Mouse (Mus musculus) left cerebral cortex, postnatal 14 days (tissue): ENCODE data around the gene Cyp26b1. TPM values are rescaled to one million over a fixed set of nuclear protein-coding genes. Genes with fewer than 3 reads are reported as not detected.

Experiments
- DNase-seq, 2 experiments: peaks; one replicate each; pipeline ENCODE4 v3.0.0; 2021 to 2022; ENCODE audit warnings: low spot score in 2 of 2, mixed read lengths in 1 of 2
- intact Hi-C: fragments of 180-260 bp; cut with DNase I; formaldehyde crosslinking; loops from one replicate; pipeline ENCODE4 v1.15.1; 2025
- total RNA-seq, 2 experiments: library from RNA; stranded (reverse); gene quantifications; 2 replicates each; pipeline ENCODE4 v1.2.3; 2021

Cyp26b1 gene
- total RNA-seq, 2 experiments from 2014 or later = 16.9 to 29.0 TPM

DNA sequence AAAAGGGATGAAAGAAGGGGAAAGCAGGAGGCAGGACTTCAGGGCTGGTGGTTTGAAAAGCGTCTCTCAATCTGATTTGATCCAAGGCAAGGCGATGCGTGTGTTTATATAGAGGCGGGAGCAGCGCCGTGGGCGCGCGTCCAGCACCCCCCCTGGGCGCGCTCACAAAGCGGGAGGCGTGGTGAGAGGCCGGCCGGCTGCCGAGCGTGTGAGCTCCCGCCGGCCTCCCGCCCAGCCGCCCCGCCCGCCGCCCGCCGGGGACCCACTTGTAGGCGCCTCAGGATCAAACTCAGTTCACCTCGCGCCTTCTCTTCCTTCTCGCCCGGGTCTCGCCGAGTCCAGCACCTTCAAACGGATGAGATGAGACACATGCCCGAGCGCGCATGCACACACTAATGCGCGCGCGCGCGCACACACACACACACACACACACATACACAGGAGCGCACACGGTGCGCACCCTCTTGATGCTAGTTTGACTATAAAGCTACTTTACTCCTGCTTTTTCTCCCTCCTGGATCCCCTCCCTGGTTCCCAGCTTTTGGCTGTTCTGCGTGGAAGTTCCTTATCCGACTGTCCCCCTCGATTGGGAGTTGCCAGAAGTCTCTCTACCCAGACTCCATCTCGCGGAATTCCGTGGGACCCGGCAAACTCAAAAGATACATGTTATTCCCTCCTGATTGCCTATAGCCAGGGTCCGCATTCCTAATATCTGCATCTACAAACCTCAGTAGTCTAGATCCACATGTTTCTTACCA, 4.6 kb downstream of the Cyp26b1 start:
- intact Hi-C loops = loop anchor here (5.0 kb wide), 1 partner anchor 267 kb away; no protein-coding TSS in a partner anchor
- DNase-seq = no peak

DNA sequence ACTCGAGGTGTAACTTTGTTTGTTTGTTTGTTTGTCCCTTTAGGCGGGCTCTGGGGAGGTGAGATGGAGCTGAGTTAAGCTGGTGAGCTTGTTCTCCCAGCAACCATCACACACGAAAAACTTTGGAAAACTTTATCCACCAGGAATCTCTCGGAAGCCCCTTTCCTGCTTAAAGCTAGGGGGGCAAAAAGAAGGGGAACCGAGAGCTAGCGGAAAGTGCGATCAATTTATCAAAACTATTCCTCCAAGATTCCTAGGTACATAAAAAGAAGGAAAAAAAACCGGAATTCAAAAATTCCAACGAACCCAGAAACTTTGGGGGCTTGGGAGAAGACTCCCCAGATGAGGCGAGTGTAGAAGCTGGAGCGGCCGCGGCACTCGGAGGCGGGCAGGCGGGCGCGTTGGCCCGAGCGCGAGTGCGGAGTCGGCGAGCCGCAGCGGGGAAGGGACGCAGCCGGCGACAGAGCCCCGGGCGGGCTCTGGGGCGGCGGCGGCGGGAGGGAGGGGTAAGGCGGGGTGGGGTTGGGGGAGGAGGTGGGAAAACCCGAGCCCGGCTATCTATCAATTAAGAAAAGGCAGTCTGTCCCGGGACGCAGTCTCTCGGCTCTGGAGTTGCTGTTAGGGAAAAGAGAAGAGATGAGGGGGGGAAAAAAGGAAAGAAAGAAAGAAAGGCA, 5.3 kb downstream of the Cyp26b1 start:
- no peak for DNase-seq
- intact Hi-C loops = loop anchor here (5.0 kb wide), 1 partner anchor 266 kb away; no protein-coding TSS in a partner anchor

DNA sequence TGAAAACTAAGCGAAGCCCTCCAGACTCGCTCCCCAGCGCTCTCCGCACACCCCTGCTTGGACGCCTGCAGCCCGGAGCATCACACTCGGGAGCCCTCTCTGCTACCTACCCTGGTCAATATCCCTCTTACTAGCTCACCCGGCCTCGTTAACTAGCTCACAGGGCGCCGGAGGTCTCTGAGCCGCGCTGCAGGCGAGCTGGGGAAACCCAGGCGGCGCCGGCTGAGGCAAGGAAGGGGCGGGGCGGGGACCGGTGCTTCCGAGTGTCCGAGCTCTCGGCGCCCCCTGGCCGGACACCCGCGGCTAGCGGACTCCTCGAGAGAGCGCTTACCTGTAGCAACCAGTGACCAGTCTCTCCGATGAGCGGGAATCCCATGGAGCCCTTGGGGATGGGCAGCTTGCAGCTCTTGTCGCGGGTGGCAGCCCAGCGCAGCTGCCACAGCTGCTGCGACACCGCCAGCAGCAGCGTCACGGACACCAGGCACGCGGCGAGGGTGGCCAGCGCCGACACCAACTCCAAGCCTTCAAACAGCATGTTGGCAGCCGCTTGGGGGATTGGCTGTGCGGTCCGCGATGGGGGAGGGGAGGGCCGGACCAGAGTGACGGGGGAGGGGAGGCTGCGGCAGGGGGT, 6.1 kb downstream of the Cyp26b1 start:
- intact Hi-C loops = loop anchor here (5.0 kb wide), 1 partner anchor 265 kb away; no protein-coding TSS in a partner anchor
- DNase-seq = no peak

DNA sequence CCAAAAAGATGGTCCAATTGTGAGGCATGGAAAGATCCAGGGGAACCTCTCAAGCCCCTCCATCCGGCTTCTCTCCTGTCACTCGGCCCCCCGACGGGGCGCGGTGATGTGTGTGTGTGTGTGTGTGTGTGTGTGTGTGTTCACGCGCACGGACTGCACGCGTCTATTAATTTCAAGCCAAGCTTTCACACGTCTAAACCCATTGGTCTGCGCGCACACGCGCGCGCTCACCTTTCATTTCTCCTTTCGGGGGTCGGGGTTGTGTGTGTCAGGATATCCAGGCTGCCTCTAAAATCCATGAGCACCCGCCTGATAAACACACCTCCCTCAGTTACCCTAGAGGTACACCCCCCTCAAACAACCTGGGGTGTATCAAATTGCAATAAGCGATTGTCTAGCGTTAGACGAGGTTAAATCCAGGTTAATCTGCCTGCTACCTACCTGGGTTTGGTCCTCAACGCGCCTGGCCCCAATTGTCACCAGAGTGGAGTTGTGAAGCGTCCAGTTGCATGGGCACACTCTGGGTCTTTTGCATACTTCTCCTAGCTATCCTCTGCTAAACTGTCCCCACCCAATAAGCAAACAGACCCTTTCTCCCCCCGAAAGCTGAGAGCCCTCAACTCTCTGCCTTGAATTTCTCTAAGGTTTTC, 7.0 kb downstream of the Cyp26b1 start:
- DNase-seq = no peak
- intact Hi-C loops = loop anchor here (5.0 kb wide), 1 partner anchor 264 kb away; no protein-coding TSS in a partner anchor

DNA sequence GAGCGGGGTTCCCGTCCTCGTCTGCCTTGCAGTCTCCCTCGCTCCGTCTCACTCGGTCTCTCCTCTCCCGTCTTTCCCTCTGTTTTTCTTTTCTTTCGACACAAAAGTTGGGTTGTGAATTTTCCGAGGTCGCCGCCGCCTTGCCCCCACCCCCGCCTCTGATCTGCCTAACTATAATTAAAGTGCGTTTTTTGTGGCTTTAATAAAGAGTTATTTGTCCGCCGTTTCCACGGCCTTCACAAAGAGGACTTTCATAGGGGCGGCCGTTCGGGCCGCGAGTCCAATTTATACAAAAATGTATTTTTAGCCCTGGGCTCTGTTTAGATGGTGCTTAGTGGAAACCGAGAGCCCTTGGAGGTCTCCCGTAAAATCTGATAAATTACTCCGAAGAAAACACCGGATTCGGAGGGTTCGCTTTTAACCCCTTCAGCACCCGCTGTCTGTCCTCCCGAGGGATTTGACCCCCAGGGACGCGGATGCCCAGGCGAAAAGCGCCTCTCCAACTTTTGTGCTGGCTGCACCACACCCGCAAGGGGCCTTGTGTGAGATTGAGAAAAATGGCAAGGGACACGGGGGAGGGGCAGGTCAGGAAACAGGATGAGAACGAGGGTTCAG, 7.9 kb downstream of the Cyp26b1 start:
- no peak for DNase-seq
- intact Hi-C loops = loop anchor here (5.0 kb wide), 1 partner anchor 263 kb away; no protein-coding TSS in a partner anchor

DNA sequence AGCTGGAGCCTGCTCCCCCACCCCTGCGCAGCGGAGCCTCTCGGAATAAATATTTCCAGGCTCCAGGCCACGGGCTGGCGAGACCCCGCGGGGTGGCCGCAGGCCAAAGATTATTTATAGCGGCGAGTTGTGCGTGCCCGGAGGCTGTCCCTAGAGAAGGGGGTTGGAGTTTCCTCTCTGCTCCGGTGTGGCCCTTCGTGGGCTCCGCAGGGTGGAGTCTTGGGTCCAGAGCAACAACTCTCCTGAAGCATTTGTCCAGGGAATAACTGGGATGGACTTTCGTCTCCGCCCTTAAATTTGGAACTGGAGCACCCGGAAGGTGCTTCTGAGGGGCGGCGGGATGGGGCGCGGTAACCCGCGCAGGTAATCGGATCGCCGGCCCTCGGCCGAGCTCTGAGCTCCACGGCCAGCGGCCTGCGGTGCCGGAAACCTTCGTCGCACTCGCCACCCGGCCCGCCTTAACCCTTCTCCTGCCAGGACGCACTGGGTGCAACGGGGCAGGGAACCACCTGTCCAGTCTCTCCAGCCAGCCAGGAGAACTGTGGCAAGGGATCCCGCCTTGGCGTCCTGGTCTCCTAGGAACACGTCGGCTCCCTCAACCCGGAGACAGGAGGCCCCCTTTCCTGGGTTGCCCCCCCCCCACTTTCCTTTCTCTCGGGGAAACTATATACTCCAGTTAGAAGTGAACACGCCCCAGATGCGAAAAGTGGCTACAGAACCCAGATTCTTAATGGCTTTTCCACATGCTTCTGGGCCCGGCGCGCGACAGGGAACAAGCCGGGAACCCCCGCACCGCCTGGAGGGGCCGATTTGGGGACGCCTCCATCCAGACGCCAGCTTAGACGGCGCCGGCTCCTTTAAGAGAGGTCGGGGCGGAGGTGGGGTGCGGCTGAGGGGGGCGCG, 8.7 kb downstream of the Cyp26b1 start:
- intact Hi-C loops = loop anchor here (5.0 kb wide), 1 partner anchor 263 kb away; no protein-coding TSS in a partner anchor
- no peak for DNase-seq

DNA sequence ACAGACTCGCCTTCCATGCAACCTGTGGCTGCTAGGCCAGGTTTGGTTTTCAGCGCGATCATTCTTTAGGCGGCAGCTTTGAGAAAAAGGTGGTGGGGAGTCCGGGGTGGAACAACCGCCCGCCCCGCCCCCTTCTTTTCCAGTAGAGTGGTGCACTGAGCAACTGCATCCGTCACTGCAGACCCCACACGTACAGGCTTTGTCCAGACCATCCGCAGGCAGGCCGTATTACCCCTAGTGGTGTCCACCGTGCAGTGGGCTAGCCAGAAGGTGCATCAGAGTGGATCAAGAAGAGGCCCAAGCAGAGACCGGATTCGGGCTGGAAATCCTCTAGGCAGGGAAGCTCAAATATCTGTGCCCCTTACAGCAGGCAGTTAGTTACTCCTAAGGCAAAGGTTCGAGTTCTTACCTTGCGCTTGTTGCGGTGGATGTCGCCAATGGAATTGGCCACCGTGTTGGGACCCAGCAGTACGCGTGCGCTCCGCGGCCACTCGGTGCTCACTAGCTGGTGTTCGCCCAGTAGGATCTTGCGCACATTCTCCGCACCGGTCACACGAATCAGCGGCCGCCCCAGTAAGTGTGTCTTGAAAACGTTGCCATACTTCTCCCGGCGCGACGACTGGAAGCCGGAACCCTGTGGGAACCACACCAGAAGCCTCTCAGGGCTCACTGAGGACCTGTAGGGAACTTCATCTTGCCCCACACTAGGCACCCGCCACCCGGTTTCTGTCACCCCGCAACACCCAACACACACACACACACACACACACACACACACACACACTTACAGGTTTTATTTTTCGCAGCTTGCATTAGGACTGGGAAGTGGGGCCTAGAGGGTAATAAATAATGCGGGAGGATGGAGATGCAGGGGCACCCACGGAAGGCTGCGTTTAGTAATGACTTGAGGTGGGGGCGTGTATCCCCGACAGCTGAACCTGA, 9.6 kb downstream of the Cyp26b1 start:
- intact Hi-C loops = no loop called here
- no peak for DNase-seq

GRCm38 (mm10) chr6:84583371-84583770, 10.3 kb downstream of the Cyp26b1 start:
- intact Hi-C loops = no loop called here
- peak; percentile 63 to 81 for DNase-seq

DNA sequence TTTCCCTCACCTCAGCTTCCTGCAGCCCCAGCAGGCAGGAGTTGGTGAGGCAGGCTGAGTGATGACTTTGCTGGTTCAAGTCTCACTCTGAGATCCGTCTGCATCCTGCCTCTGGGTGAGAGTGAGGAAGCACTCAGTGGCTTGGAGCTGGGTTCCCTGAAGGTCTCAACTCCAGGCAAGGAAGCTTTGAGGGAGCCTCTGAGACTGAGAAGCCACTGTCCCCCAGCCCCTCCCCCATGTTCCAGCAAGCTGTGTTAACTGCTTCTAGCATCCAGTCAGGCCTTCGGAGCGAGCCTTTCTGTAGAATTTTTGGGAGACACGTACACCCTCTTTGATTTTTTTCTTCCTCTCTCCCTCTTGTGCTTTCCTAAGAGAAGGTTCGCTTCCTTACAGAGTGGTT, 10.9 kb downstream of the Cyp26b1 start:
- no peak for DNase-seq
- intact Hi-C loops = no loop called here

- intact Hi-C loops = no loop called here
- DNase-seq = no peak
These were observed 11.8 kb downstream of the Cyp26b1 start for GRCm38 (mm10) chr6:84581833-84582445.

- intact Hi-C loops = no loop called here
- DNase-seq = no peak
These were observed 12.5 kb downstream of the Cyp26b1 start for GRCm38 (mm10) chr6:84580979-84581832.

DNA sequence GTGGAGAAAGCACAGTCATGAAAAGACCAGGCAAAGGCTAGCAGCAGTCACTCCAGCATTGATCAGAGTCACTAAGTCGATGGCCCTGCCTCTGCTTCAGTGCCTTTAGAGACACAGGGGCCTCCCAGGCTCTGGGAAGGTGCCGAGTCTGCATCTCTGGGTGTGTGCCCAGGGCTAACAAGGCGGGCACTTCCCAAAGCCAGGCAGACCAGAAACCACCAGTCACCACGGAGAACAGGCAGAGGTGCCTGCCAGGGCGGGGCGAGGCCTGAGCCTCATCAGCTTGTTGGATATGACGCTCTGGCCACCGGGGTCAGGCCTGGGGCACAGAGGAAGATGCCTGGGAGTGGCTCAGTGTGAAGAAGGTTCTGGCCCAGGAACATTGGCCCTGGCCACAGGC, 14.2 kb downstream of the Cyp26b1 start:
- DNase-seq = no peak
- intact Hi-C loops = no loop called here

GRCm38 (mm10) chr6:84578928-84579327, 14.8 kb downstream of the Cyp26b1 start:
- intact Hi-C loops = no loop called here
- DNase-seq = no peak

- intact Hi-C loops = no loop called here
- DNase-seq = no peak
These were observed 15.8 kb downstream of the Cyp26b1 start for GRCm38 (mm10) chr6:84577898-84578297.

GRCm38 (mm10) chr6:84573905-84574660, 19.6 kb downstream of the Cyp26b1 start:
- DNase-seq = no peak
- intact Hi-C loops = no loop called here
